Mouse (Mus musculus) myocyte (in vitro differentiated cells): ENCODE measurements at regions not wholly inside any gene's neighbourhood (a gene's known extent, or its start where the extent isn't known, plus 50 kb on each side); places are given as distances from the start of the nearest gene placed in this dataset.

Experiments
- H3K27me3 ChIP-seq: one replicate; pipeline ENCODE4 v1.6.1; 2011; ENCODE audit not compliant: control insufficient read depth, insufficient read depth, insufficient read length
- H3K36me3 ChIP-seq: one replicate; pipeline ENCODE4 v1.6.1; 2011; ENCODE audit not compliant: control insufficient read depth, insufficient read depth
- H3K4me2 ChIP-seq: one replicate; pipeline ENCODE4 v1.6.1; 2011; ENCODE audit warnings: low read depth, control low read depth
- H3K4me3 ChIP-seq: one replicate; pipeline ENCODE4 v1.5.1; 2011; ENCODE audit warnings: mild to moderate bottlenecking, control low read depth, moderate library complexity
- H3K79me2 ChIP-seq: one replicate; pipeline ENCODE4 v1.6.1; 2011; ENCODE audit not compliant: control insufficient read depth, insufficient read depth
- H3ac ChIP-seq: one replicate; pipeline ENCODE4 v1.6.1; 2011; ENCODE audit not compliant: control insufficient read depth, insufficient read length
- CEBPB ChIP-seq: IDR thresholded peaks from 2 replicates; pipeline ENCODE4 v1.6.1; 2011; ENCODE audit warnings: mild to moderate bottlenecking, moderate library complexity; ENCODE audit not compliant: poor library complexity, insufficient read depth, severe bottlenecking
- E2F4 ChIP-seq: IDR thresholded peaks from one replicate; pipeline ENCODE4 v1.6.1; 2011; ENCODE audit warnings: mild to moderate bottlenecking, control low read depth, moderate library complexity; ENCODE audit not compliant: insufficient read depth
- MAX ChIP-seq: IDR thresholded peaks from one replicate; pipeline ENCODE4 v1.6.1; 2011; ENCODE audit warnings: low read depth, mild to moderate bottlenecking, control low read depth
- MYOD1 ChIP-seq, 3 experiments: IDR thresholded peaks; one replicate each; pipeline ENCODE4 v1.6.1; 2011; ENCODE audit warnings: control low read depth in 2 of 3, low read depth in 2 of 3, mild to moderate bottlenecking in 2 of 3, moderate library complexity in 1 of 3; ENCODE audit not compliant: insufficient read length in 2 of 3, control insufficient read depth in 1 of 3
- MYOG ChIP-seq, 3 experiments: IDR thresholded peaks; one replicate each; pipeline ENCODE4 v1.6.1; 2011; ENCODE audit warnings: control low read depth in 2 of 3, low read depth in 2 of 3, mild to moderate bottlenecking in 2 of 3; ENCODE audit not compliant: insufficient read length in 2 of 3, control insufficient read depth in 1 of 3, insufficient read depth in 1 of 3
- POLR2A ChIP-seq: IDR thresholded peaks from one replicate; pipeline ENCODE4 v1.6.1; 2011; ENCODE audit warnings: low read depth, mild to moderate bottlenecking, control low read depth, moderate library complexity; ENCODE audit not compliant: insufficient read length
- POLR2AphosphoS2 ChIP-seq: IDR thresholded peaks from one replicate; pipeline ENCODE4 v1.6.1; 2011; ENCODE audit warnings: low read depth, control low read depth; ENCODE audit not compliant: insufficient read length
- REST ChIP-seq: IDR thresholded peaks from one replicate; pipeline ENCODE4 v1.6.1; 2011; ENCODE audit warnings: mild to moderate bottlenecking, control low read depth, moderate library complexity; ENCODE audit not compliant: insufficient read depth, insufficient read length
- SRF ChIP-seq: IDR thresholded peaks from one replicate; pipeline ENCODE4 v1.6.1; 2011; ENCODE audit warnings: low read depth; ENCODE audit not compliant: control insufficient read depth, insufficient read length
- TCF12 ChIP-seq: IDR thresholded peaks from one replicate; pipeline ENCODE4 v1.6.1; 2011; ENCODE audit warnings: mild to moderate bottlenecking, control low read depth; ENCODE audit not compliant: poor library complexity, insufficient read depth, severe bottlenecking
- TCF3 ChIP-seq: IDR thresholded peaks from one replicate; pipeline ENCODE4 v1.6.1; 2011; ENCODE audit warnings: low read depth, control low read depth; ENCODE audit not compliant: insufficient read length
- USF1 ChIP-seq: IDR thresholded peaks from one replicate; pipeline ENCODE4 v1.6.1; 2011; ENCODE audit warnings: low read depth, mild to moderate bottlenecking, control low read depth, moderate library complexity

GRCm38 (mm10) chr14:67993611-67994051 lies 1300.5 kb downstream of the Synb start:
- H3K36me3 ChIP-seq = no peaks in the 10 kb centered on the region
- H3ac ChIP-seq = no peak overlapping the region
- no peaks in the 10 kb centered on the region for H3K79me2 ChIP-seq
- H3K4me3 ChIP-seq = no peak overlapping the region
- H3K4me2 ChIP-seq = no peak overlapping the region
- TF ChIP-seq SRF = no peak
- no peak for TF ChIP-seq TCF12
- TF ChIP-seq POLR2A = no peak
- TF ChIP-seq TCF3 = no peak
- TF ChIP-seq POLR2AphosphoS2 = no peak
- no peak for TF ChIP-seq MAX
- TF ChIP-seq CEBPB = no peak
- TF ChIP-seq MYOG (IDR thresholded peaks at IDR 0.05; ENCODE audit: control insufficient read depth in 1 of 3, insufficient read depth in 1 of 3, insufficient read length in 2 of 3, low read depth in 2 of 3) = no peak
- no peak for TF ChIP-seq E2F4
- no peak for TF ChIP-seq USF1
- TF ChIP-seq REST = no peak
- TF ChIP-seq MYOD1 (IDR thresholded peaks at IDR 0.05; ENCODE audit: control insufficient read depth in 1 of 3, insufficient read length in 2 of 3, low read depth in 2 of 3) = no peak
- H3K27me3 ChIP-seq = no peaks in the 10 kb centered on the region

- Histone ChIP-seq H3K4me2 (no peak overlapping the region), H3K4me3 (no peak overlapping the region)
- TF ChIP-seq MAX = no peak
- no peak for TF ChIP-seq USF1
- TF ChIP-seq TCF12 = no peak
- TF ChIP-seq CEBPB = no peak
- no peak for TF ChIP-seq POLR2A
- no peak for TF ChIP-seq E2F4
- TF ChIP-seq REST = no peak
- TF ChIP-seq POLR2AphosphoS2 = no peak
- TF ChIP-seq MYOD1 (IDR thresholded peaks at IDR 0.05; ENCODE audit: control insufficient read depth in 1 of 3, insufficient read length in 2 of 3, low read depth in 2 of 3) = no peak
- no peak for TF ChIP-seq MYOG (IDR thresholded peaks at IDR 0.05; ENCODE audit: control insufficient read depth in 1 of 3, insufficient read depth in 1 of 3, insufficient read length in 2 of 3, low read depth in 2 of 3)
- TF ChIP-seq SRF = no peak
- no peak for TF ChIP-seq TCF3
Measured at GRCm38 (mm10) chr14:67993142-67993541, 1301.0 kb downstream of the Synb start.

GRCm38 (mm10) chr14:67992088-67992487 lies 1302.0 kb downstream of the Synb start:
- peak; percentile 11 for TF ChIP-seq USF1
- TF ChIP-seq REST = no peak
- Histone ChIP-seq H3K4me3 (no peak overlapping the region), H3K79me2 (no peaks in the 10 kb centered on the region), H3K27me3 (no peaks in the 10 kb centered on the region), H3K4me2 (no peak overlapping the region), H3ac (no peak overlapping the region), H3K36me3 (no peaks in the 10 kb centered on the region)

More at GRCm38 (mm10) chr14:67993142-67993541, 1301.0 kb downstream of the Synb start:
- H3K36me3 ChIP-seq = no peaks in the 10 kb centered on the region
- no peaks in the 10 kb centered on the region for H3K79me2 ChIP-seq
- H3ac ChIP-seq = no peak overlapping the region
- H3K27me3 ChIP-seq = no peaks in the 10 kb centered on the region

DNA sequence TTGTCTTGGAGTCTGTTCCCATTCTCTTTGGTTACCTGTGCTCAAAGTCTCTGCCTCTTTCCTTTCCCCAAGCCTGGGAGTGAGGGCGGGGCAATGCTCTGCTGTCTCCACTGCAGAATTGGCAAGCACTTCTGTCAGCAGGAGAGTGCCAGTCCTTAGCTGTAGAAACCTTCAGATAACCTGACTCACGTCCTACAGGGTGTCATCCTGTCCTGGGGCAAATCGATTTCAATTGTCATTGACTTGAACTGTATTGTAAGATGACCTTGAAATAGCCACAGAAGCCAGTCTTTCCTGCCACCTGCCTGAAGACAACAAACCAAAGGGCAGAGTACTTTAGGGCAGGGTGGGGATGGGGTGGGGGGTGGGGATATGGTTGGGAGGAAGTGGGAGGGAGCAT lies 1303.8 kb downstream of the Synb start:
- no peaks in the 10 kb centered on the region for H3K36me3 ChIP-seq
- no peaks in the 10 kb centered on the region for H3K27me3 ChIP-seq
- no peak overlapping the region for H3ac ChIP-seq
- TF ChIP-seq TCF12 = no peak
- TF ChIP-seq SRF = no peak
- no peak for TF ChIP-seq CEBPB
- no peak for TF ChIP-seq POLR2AphosphoS2
- no peak for TF ChIP-seq POLR2A
- no peak for TF ChIP-seq E2F4
- no peak for TF ChIP-seq MYOD1 (IDR thresholded peaks at IDR 0.05; ENCODE audit: control insufficient read depth in 1 of 3, insufficient read length in 2 of 3, low read depth in 2 of 3)
- no peak for TF ChIP-seq TCF3
- TF ChIP-seq REST = no peak
- TF ChIP-seq MAX = no peak
- TF ChIP-seq USF1 = no peak
- TF ChIP-seq MYOG (IDR thresholded peaks at IDR 0.05; ENCODE audit: control insufficient read depth in 1 of 3, insufficient read depth in 1 of 3, insufficient read length in 2 of 3, low read depth in 2 of 3) = no peak
- no peaks in the 10 kb centered on the region for H3K79me2 ChIP-seq
- no peak overlapping the region for H3K4me3 ChIP-seq
- no peak overlapping the region for H3K4me2 ChIP-seq
